Mouse (Mus musculus) embryonic fibroblast, embryonic 13.5 days (primary cell): ENCODE measurements around the gene Amhr2. TPM values are rescaled to one million over a fixed set of nuclear protein-coding genes. Genes with fewer than 3 reads are reported as not detected.

ENCODE experiments used
- H3K27ac ChIP-seq: 2 replicates; pipeline ENCODE4 v1.5.1; 2012; ENCODE audit warnings: low read length, control low read depth, inconsistent platforms; ENCODE audit not compliant: insufficient read depth
- H3K4me1 ChIP-seq: 2 replicates; pipeline ENCODE4 v1.6.1; 2011; ENCODE audit warnings: low read length; ENCODE audit not compliant: control insufficient read depth, insufficient read depth
- H3K4me3 ChIP-seq: 2 replicates; pipeline ENCODE4 v1.5.1; 2011; ENCODE audit warnings: mild to moderate bottlenecking, control low read depth, low read length; ENCODE audit not compliant: insufficient read depth
- CTCF ChIP-seq: IDR thresholded peaks from 2 replicates; pipeline ENCODE4 v1.5.1; 2011; ENCODE audit warnings: mild to moderate bottlenecking, control low read depth, low read length, moderate library complexity, borderline replicate concordance; ENCODE audit not compliant: insufficient read depth
- POLR2A ChIP-seq: IDR thresholded peaks from 2 replicates; pipeline ENCODE4 v1.6.1; 2011; ENCODE audit warnings: low read depth, mild to moderate bottlenecking, control low read depth, low read length, moderate library complexity
- polyA plus RNA-seq: library from polyadenylated mRNA; stranded (reverse); fragments of >200 nt; gene quantifications from 2 replicates; pipeline ENCODE4 v1.2.4, GENCODE M21; 2011; ENCODE audit warnings: low read depth; ENCODE audit not compliant: missing spikeins, insufficient read length

Gene Amhr2
- polyA plus RNA-seq, 1 experiment = not detected

DNA sequence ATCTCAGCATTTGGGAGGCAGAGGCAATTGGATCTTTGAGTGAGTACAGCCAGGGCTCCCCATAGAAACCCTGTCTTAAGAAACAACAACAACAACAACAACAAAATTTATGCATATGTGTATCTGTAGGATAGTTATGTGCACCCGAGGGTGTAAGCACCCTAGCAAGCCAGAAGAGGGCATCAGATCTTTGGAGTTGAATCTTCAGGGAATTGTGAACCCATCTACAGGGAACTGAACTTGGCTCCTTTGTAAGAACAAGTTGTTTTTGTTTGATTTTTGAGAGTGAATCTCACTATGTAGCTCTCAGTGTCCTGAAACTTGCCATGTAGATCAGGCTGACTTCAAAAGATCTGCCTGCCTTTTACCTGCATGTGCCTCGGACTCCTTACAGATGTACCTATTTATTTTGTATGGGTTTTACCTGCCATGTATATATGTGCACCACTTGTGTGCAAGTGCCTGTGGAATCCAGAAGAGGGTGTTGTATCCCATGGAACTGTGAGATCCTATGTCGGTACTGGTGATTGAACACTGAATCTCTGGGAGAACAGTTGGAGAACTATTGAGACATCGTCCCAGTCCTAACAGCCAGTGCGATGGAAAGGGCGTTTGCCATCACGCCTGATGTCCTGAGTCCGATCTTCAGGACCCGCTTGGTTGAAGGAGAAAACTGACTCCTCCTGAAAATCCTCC, 23.7 kb downstream of the Amhr2 start:
- no peak for TF ChIP-seq POLR2A
- Histone ChIP-seq H3K4me3 (no peak overlapping the region), H3K4me1 (peaks cover 5% of the 10 kb centered on the region), H3K27ac (no peak overlapping the region)

DNA sequence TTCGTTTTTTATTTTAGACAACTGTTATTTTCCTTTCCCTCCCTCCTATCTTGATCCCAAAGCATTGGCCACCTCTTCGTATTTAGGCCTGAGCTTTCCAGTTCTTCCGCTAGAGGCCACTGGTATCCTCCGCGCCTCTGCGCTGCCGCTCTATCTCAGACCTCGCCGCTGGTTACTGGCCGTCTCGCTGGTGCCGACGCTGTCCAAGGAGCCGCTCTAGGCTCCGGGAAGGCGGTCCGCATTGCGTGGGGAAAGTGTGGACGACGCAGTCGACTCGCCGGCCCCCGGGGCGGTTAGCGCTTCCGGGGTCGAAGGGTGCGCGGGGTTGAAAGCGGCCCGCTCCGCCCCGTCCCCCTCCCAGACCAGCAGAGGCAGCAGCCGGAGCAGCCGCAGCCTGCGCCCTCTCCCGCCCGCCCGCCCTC, 25.0 kb downstream of the Amhr2 start, which contains the start of gene Pcbp2:
Gene Pcbp2 (plus strand): TSS at position 357 of the 422 bp plus-strand sequence.
- H3K27ac ChIP-seq = peak within 1 kb of the TSS; percentile 92
- TF ChIP-seq POLR2A = peak; percentile 50; the same call in 1 of the 2 replicates
- peak; percentile 62 for TF ChIP-seq CTCF
- peak within 1 kb of the TSS; percentile 98 for H3K4me3 ChIP-seq
- peaks cover 5% of the 10 kb centered on the region for H3K4me1 ChIP-seq

DNA sequence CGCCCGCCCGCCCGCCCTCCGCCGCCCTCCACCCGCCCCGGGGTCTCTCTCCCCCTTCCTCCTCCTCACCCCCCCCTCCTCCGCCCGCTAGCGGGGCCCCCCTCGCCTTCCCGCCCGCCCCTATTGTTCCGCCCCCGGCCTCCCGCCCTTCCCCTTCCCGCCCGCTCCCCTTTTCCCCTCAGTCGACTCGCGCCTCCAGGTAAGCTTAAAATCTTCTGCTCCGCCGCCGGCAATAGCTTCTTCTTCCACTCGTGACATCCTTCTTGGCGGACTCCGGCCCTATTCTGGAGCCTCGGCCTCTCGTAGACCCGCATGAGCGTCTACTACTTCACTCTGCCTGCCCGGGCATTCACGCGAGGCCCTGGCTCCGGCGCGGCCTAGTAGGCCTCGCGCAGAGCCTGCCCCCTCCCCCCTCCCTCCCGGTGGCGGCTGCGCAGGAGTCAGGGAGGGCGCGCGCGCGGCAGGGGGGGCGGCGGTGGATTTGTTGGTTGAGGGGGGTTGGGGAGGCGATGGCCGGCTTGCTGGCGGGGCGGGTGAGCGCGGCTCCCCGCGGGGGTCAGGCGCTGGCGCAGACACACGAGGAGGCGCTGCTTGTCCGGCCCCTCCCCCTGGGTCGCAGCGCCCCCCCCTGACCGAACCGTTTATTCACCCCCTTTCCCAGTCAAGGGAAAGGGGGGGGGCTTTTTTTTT, 25.6 kb downstream of the Amhr2 start:
- Histone ChIP-seq H3K4me1 (peaks cover 5% of the 10 kb centered on the region), H3K27ac (peak overlapping the region; percentile 92), H3K4me3 (peak overlapping the region; percentile 98)
- TF ChIP-seq CTCF (no peak), POLR2A (peak; percentile 48; the same call in 1 of the 2 replicates)

DNA sequence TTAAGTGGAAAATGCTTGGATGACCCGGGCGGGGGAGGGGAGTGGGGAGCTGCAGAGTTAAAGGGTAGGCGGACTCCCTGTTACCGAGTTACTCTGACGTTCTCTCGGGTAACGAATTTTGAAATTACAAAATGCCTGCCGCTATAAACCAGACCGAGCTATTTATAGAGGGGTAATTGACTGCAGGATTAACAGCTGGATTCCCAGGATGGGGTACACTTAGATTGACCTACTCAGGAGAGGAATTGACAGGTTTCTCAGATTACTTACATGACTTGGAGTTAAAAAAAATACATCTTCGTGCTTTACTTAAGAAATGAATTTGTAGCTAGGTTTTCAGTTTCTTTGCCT, 26.1 kb downstream of the Amhr2 start:
- Histone ChIP-seq H3K27ac (no peak overlapping the region), H3K4me1 (peaks cover 5% of the 10 kb centered on the region), H3K4me3 (peak overlapping the region; percentile 98)
- TF ChIP-seq CTCF (no peak), POLR2A (no peak)

DNA sequence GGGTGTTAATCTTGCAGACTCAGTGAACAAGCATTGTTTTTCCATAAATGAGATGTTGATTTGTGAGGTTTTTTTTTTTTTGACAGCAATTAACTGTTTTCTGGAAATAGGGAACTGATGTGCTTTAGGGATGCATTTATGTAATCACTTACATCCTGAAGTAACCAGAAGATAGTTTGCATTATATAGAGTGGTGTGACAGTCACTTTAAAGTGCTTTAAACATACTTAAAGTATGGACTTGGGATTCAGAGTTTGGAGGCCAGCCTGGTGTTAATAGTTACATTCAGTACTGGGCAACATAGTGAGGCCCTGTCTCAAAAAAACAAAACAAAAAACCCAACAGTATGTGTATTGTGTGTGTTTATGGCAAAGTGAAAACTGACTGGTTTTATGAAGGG, 26.6 kb downstream of the Amhr2 start:
- Histone ChIP-seq H3K4me1 (peaks cover 5% of the 10 kb centered on the region), H3K27ac (no peak overlapping the region), H3K4me3 (peak overlapping the region; percentile 98)
- TF ChIP-seq CTCF (no peak), POLR2A (no peak)

DNA sequence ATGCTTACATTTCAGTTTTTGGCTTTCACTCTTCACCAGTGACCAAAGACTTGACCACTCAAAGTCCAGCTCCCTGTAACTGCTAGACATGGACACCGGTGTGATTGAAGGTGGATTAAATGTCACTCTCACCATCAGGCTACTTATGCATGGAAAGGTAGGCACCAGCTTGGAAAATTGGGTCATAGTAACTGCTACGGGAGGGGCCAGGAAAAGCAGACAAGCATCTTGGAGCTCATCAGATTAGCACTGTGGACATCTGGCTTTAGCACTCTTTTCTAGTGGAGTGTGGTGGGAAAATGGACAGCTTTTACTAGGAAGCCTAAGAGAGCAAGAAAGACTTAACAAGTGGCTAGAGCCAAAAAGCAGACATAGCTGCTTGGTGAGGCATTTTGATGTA, 28.1 kb downstream of the Amhr2 start:
- peak overlapping the region; percentile 21; the same call in 1 of the 2 replicates for H3K4me3 ChIP-seq
- TF ChIP-seq POLR2A (no peak), CTCF (no peak)
- peaks cover 5% of the 10 kb centered on the region for H3K4me1 ChIP-seq
- no peak overlapping the region for H3K27ac ChIP-seq

DNA sequence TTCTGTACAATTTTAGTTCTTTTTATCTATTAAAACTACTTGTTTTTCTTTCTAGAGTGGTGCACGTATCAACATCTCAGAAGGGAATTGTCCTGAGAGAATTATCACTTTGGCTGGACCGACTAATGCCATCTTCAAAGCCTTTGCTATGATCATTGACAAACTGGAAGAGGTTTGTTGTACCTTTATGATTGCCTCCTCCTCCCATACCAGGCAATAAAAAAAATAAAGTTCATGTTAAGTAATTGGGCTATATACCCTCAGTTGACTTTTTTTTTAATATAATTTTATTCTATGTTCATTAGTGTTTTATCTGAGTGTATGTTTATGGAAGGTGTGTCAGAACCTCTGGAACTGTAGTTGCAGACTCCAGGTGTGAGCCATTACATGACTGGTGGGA, 29.4 kb downstream of the Amhr2 start:
- H3K4me3 ChIP-seq = no peak overlapping the region
- H3K4me1 ChIP-seq = peaks cover 5% of the 10 kb centered on the region
- no peak overlapping the region for H3K27ac ChIP-seq
- TF ChIP-seq POLR2A (no peak), CTCF (no peak)

DNA sequence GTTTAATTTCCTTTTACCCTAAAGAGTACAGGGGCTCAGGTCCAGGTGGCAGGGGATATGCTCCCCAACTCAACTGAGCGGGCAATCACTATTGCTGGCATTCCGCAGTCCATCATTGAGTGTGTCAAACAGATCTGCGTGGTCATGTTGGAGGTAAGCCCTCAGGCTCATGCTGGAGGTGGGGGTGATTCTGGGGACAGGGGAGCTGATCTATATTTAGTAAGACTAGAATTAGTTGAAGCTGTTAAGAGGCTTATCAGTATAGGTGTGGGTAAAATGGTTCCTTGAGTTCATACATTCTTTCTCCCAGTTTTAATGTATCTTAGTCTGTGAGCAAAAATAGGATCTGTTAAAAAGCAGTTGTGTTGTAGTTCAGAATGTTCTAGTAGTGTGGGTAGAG, 38.0 kb downstream of the Amhr2 start:
- no peaks in the 10 kb centered on the region for H3K4me1 ChIP-seq
- H3K4me3 ChIP-seq = no peak overlapping the region
- TF ChIP-seq CTCF = no peak
- TF ChIP-seq POLR2A = no peak
- no peak overlapping the region for H3K27ac ChIP-seq

DNA sequence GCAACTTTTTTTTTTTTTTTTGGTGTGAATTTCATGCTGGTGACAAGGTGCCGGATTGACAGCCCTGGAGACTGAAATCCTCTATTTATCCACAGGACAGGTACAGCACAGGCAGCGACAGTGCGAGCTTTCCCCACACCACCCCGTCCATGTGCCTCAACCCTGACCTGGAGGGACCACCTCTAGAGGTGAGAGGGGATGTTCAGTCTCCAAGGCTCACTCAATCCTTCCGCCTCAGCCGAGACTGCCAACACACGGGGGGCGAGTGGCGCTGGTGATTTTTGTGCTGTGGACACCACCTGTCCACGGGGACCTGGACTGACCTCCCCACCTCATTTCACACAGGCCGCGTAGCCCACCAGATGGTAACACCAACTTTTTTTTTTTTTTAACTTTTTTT, 40.7 kb downstream of the Amhr2 start:
- H3K27ac ChIP-seq = no peak overlapping the region
- H3K4me1 ChIP-seq = no peaks in the 10 kb centered on the region
- TF ChIP-seq POLR2A = no peak
- TF ChIP-seq CTCF = no peak
- no peak overlapping the region for H3K4me3 ChIP-seq

DNA sequence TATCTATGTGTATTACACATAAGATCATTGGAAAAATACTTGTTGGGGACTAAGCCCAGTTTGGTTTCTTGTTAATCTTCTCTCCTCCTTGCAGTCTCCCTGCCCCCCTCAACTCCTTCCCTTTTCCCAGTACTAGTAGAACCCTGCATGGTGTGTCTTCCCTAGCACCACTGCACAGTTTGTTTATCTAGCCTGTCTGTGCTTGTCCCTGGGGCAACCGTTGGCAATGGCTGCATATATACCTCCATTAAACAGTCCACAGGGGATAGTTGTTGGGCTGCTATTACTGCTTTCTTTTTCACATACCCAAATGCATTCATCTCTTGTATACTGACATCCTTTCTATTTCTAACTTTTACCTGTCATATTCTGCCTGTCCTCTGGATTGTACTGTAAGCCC, 42.5 kb downstream of the Amhr2 start:
- no peak overlapping the region for H3K27ac ChIP-seq
- H3K4me3 ChIP-seq = no peak overlapping the region
- TF ChIP-seq POLR2A (no peak), CTCF (no peak)
- H3K4me1 ChIP-seq = no peaks in the 10 kb centered on the region

DNA sequence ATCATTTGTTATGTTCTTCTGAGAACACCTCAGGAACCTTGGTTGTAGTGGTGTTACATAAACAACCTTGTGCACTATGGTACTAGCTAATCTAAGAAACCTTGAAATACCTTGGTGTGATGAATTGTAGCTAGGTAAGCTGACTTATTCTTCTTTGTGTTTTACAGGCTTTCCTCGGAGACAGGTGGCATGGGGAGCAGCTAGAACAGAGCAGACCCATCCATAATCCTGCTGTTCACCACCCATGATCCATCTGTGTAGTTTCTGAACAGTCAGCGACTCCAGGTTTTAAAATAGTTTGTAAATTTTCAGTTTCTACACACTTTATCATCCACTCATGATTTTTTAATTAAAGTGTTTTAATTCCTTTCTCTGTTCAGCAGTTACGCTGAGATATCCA, 53.2 kb downstream of the Amhr2 start:
- H3K4me3 ChIP-seq = no peak overlapping the region
- TF ChIP-seq CTCF (no peak), POLR2A (no peak)
- no peaks in the 10 kb centered on the region for H3K4me1 ChIP-seq
- no peak overlapping the region for H3K27ac ChIP-seq
